Mouse (Mus musculus): Measurements from ENCODE around the gene Dlk1.
"Not testable (repeated sequence)": the region's sequence is repeated elsewhere in the genome, so short reads cannot be mapped to it uniquely, and the experiment has no call there.

Gene Dlk1

DNA sequence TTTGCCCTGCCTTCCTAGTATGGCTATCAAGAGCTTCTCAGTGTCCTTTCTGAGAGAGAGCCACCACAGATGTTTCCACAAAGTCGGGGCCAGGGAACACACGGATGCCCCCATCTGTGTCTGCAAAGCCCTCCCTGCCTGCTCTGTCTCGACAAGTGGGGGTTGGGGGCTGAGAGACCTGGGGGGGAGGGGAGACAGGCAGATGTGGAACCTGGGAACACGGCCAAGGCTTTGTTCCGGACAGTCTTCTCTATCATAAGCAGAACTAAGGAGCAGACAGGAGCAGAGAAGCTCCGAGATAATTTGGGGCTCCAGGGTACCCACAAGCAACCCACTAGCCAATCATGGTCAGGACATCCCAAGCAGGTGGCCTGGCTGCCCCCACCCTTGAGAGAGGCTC, 12.6 kb upstream of the Dlk1 start:
- DNase-seq (ENCODE audit: low read depth): no peak

DNA sequence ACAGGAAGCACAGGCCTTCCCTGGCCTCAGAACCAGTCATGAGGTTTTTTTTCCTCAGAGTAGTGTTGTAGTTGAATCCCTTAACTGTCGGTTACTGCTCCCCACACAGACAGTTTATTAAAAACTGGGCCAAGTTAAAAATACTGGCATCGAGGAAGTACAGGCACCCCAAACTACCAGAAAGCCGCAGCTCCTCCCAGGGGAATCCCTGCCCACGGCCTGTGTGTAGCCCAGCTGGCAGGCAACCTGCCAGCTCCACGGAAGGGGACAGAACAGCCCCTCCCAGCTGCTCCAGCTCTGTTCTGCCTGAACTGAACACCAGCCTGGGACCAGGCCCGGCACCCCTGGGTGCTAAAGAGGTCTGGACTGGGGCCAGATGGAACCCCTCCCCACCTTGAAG, 11.3 kb upstream of the Dlk1 start:
- DNase-seq (ENCODE audit: low read depth): no peak

DNA sequence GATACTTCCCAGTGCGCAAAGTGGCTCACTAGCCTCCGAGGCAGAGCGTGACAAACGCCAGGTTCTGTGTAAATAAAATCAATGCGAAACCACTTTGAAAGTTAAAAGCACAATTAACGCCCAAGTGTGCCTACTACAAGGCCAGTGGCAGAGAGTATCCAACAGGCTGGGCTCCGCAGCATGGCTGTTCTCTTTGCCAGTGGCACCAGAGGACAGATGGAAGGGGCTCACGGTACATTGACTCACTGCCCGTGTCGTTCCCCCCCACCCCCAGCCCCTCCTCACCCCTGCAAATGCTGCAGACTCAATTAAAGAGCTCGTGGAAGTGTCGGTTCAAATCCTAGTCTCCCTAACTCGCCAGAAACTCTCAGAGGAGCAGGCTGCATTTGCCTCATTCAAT, 10.5 kb upstream of the Dlk1 start:
- no peak for DNase-seq (ENCODE audit: low read depth)

DNA sequence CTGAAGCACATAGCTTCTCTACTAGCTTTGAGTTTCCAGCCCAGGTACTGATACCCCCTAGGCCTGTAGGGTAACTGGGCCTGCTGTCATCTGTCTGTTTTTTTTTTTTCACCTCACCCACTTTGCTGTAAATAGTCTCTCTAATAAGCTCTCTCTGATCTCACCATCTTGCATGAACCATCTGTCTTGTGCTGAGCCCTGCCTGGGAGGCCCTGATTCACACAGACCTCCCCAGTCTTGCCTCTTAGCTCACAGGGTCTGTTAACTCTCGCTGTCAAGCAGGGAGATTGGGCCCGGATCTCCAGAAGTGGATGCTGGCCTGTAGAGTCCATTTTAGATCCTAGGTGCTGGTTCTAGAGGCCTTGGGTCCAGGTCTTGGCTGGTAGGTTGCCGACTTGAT, 9.3 kb upstream of the Dlk1 start:
- DNase-seq (ENCODE audit: low read depth): no peak

DNA sequence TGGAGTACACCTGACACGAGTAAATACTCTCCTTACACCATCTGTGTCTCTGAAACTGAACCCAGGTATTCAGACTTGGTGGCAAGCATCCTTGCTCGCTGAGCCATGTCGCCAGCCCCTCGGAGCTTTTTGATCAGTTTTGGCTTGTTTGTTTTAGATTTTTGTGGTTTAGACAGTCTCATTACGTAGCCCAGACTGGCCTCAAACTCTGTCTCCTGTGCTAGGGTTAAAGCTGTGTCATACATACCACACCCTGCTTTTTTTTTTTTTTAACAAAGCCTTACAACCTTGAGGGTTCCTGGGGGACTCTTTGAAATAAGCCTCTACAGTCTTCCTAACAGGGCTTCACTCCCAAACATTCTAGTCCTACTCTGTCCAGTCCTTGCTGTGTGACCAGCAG, 7.6 kb upstream of the Dlk1 start:
- no peak for DNase-seq (ENCODE audit: low read depth)

DNA sequence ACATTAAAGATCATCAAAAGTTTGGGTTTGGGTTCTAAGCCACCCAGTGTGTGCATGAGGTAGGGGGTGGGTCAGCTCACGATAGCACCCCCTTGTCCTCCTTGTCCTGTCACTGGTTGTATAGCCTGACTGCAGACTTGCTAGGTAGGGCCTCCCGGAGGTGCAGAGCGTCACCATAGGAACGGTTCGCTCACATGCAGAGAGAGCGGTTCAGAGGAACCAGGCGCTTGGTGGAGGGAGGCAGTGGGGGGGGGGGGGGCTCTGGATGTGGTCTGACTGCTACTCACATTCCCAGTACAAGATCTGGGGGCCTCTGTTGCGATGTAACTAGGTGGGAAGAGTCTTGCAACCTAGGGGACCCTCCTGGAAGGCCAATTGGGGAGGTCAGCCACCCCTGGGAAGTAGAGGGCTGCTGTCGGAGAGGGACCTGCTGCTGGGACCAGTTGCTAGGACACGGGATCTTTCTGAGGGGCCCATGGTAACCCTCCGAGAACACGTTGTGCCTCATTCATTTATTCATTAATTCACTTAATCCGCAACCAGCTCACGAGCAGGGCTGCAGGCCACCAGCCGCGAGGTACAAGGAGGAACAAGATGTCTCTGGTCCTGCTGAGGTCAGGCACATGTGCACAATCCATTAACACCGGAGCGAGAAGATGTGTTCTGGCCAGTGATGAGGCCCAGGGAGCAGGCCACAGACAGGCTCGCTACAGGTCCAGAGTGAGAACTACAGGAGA, 7.0 kb upstream of the Dlk1 start:
- DNase-seq (ENCODE audit: low read depth): no peak

DNA sequence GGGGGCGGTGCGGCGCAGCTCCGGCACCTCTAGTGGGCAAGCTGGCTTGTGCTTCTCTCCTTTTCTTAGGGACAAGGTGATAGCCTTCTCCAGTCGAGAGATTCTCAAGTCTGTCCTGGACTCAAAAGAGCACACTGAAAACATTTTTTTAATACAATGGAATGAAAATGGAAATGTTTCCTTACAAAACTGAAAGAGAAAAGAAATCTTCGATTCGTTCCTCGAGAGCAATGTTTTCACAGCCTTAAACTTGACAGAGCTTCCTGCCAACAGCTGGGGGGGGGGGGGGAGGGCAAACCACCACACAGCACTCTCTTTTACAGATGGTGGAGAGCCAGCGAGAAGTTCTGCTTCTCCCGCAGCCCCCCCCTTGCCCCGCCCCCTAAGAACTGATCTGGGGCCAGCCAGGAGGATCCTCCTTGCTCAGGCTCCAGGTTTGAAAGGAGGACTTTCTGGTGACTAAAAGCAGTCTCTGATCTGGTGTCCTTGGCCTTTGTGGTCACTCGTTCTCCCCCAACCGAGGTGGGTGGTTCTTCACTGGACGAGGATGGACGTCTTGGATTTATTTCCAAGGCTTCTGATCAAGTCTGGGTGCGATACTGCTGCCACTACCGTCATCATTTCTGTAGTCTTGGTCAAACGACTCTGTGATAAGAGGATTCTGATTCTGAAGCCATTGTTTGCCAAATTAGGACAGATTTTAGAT, 6.2 kb upstream of the Dlk1 start:
- DNase-seq (ENCODE audit: low read depth): no peak

DNA sequence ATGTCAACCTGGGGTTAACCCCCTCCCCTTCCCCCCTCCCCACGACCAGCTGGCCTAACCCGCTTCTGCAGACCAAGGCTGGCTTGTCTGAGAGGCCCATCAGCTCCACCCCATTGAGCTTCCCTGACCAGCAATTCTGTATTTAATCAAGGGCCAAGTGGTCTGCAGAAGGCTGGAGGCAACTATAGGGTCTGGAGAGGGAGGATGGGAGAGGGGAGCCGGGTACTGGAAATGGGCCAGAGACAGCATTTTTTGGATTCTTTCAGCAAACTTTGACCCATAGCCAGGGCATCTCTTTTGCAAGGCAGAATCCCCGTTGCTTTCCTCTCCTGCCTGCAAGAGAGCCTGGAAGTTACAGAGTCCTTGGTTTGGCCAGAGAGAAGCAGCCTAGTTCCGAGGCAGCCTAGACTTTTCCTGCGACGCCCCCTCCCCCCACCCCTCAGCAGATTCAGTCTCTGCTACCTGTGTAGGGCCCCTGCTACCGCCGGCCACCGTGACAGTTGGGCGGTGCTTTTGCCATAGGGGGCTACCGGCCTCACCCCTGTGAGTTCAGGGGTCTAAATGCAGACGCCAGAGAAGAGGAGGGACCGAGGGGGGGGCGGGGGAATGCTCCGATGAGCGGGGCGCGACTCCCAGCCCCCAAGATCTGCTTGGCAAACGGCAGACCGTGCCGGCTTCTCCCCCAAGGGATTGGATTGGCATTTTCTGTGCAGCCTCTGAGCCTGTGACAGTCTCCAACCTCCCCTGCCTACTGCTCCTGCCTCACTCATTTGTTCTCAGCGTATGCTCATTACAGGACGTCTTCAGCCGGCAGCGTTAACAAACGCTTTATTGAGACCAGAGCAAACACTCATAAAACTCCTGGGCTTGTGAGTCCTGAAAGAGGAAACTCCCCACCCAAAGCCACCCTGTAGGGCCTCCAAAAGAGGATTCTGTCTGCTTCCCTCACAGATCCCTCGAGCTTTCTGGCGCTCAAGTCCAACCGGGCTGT, 2.9 kb upstream of the Dlk1 start:
- DNase-seq (ENCODE audit: low read depth): no peak

DNA sequence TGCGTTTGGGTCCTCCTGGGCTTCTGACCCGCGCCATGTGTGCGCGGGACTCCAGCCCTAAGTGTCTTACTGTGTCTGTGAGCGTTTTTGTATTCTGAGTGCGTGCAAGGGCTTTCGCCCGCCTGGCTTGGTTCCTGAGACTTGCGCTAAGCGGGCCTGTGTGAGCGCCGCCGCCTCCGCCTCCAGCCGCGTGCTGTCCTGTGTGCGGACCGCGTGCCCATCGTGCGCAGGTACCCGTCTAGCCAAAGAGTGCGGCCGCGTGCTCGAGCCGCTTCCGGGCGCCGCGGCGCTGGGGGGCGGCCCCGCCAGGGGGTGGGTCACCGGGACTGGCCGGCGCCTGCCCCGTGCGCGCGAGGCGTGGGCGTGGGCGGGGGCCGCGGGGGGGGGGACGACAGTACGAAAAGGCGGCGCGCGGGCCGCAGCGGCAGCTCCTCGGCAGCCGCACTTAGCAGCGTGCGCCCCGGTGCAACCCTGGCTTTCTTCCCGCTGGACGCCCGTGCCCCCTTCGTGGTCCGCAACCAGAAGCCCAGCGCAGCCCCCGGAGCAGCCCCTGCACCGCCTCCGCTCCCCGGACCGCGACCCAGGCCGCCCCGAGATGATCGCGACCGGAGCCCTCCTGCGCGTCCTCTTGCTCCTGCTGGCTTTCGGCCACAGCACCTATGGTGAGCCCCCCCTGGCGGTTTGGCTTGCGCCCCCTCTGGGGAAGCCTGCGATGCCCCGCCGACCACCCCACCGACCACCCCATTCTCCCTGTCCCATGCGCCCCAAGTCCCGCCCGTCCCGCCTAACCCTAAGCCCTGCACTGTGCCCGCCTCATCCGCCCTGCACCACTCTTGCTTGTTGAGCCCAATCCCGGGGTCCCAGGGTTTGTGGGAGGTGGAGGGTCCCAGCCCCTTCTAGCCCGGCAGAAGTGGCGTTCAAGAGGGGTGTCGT, 708 bp downstream of the Dlk1 start:
- DNase-seq (ENCODE audit: low read depth): no peak

DNA sequence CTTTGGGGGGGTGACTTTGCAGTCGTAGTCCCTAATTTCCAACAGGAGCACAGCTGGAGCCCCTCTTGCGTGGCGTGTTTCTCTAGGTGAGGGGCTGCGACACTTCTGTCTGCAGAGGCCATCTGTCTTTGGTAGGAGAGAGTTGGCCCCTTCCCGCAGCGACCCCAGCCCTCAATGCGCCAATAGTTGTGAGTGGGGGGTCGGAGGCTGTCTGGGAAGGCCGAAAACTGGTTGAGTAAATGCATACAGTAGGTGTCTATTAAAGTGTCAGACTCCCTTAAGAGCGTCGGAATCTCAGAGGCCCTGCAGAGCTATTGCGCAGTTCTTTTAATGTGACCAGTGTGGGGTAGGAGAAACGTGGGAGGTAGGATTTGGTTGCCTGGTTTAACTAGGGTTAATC, 1.5 kb downstream of the Dlk1 start:
- no peak for DNase-seq (ENCODE audit: low read depth)

DNA sequence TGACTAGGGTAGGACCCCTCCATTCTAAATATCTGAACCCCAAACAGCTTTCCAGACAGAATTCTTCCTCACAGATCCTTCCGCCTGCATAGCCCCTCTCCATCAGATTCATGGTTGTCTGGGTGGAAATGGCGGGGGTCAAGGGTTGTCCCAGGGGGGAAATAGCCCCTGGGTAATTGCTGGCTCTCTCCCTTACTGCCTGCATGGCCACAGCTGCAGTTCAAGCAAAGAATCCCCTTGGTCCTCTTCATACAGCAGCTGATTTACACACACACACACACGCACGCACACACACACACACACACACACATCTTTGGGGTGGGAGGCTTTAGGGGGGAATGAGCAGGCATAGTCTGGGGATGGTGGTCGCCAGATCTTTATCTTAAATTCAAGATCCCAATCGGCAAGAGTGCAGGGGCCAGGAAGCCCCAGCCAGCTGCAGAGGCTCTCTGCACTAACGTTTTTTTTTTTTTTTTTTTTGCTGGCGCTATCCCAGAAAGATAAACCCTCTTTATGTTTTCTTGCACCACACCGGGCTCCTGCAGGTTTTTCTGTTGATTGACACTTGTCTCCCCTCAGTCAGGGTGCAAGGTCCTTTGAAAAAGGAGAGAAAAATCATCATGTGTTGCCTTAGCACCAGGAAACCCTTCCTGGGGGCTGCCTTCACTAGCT, 4.0 kb downstream of the Dlk1 start:
- DNase-seq (ENCODE audit: low read depth): no peak

DNA sequence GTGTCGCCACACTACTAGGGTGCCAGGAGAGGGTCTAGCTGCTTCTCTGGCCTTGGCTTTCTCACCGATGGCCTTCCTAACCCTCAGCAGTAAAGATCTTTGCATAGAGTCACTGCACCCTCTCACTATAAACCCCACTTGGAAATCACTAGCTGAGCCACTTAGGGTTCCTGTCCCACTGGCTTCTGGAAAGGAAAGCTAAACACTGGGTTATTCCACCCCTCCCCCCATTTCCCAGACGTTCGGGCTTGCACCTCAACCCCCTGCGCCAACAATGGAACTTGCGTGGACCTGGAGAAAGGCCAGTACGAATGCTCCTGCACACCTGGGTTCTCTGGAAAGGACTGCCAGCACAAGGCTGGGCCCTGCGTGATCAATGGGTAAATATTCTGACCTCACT, 5.2 kb downstream of the Dlk1 start:
- no peak for DNase-seq (ENCODE audit: low read depth)

DNA sequence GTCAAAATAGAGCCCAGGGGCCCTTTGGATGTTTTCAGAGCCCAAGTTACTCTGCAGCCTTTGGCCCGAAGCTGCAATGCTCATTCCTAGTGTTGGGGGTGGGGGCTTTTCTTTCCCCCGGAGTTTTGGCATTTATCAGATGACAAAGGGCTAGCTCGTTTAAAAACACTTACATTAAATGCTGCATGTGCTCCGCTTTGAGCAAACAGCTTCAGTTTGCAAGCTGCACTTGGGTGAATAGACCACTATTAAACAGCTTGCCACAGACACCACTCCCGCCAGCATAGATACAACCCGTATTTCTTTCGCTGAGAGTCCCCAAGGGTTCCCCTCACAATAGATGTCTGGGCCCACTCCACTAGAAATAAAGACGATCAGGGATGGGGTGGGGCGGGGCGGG, 6.3 kb downstream of the Dlk1 start:
- no peak for DNase-seq (ENCODE audit: low read depth)

DNA sequence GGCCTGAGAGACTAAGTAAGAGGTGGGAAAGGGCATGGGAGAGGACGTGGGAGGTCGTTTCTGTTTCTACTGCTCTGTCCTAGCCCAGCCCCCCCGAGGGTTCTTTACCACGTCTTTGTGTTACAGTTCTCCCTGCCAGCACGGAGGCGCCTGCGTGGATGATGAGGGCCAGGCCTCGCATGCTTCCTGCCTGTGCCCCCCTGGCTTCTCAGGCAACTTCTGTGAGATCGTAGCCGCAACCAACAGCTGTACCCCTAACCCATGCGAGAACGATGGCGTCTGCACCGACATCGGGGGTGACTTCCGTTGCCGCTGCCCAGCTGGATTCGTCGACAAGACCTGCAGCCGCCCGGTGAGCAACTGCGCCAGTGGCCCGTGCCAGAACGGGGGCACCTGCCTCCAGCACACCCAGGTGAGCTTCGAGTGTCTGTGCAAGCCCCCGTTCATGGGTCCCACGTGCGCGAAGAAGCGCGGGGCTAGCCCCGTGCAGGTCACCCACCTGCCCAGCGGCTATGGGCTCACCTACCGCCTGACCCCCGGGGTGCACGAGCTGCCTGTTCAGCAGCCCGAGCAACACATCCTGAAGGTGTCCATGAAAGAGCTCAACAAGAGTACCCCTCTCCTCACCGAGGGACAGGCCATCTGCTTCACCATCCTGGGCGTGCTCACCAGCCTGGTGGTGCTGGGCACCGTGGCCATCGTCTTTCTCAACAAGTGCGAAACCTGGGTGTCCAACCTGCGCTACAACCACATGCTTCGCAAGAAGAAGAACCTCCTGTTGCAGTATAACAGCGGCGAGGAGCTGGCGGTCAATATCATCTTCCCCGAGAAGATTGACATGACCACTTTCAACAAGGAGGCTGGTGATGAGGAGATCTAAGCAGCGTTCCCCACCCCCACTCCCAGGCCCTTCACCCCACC, 7.1 kb downstream of the Dlk1 start:
- DNase-seq (ENCODE audit: low read depth): no peak

DNA sequence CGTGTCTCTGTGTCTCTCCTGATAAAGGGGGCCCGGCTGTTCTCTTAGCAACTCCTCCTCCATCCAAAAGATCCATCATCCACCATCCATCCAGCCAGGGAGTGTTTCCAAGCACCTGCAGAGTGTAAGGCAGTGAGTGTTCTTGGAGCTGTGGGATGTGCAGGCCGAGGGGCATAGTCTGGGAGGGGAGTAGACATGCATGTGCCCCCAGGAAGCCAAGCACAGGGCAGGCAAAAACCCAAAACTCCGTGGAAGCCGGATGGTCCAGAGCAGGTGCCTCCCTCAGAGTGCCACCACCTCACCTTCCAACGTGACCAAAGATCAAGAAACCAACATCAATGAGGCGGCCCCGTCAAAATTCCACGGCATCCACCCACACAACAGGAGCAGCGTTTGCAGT, 10.0 kb downstream of the Dlk1 start:
- no peak for DNase-seq (ENCODE audit: low read depth)

DNA sequence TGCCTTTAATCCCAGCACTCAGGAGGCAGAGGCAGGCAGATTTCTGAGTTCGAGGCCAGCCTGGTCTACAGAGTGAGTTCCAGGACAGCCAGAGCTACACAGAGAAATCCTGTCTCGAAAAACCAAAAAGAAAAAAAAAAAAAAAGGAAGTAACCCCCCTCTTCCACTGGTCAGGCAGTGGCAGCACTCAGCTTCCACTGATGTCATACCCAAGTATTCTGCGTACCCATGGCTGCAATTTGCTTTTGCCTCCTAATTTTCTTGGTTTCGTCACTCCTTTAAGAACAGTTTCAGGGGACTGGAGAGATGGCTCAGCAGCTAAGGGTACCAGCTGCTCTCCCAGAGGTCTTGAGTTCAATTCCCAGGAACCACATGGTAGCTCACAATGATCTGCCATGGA, 14.8 kb downstream of the Dlk1 start:
- DNase-seq (ENCODE audit: low read depth): not testable (repeated sequence)

DNA sequence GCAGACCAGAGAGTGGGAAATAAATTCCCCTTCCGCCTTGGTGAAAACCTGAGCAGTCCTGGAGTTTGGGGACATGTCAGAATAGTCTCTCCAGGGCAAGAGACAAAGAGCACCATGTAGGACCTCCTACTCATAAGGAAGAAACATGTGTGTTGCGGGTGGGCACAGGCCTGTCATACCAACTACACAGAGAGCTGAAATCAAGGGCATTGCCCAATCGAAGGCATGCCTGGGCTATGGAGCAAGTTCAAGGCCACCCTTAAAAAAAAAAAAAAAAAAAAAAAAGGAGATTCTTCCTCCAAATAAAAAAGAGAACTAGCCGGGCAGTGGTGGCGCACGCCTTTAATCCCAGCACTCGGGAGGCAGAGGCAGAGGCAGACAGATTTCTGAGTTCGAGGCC, 17.2 kb downstream of the Dlk1 start:
- DNase-seq (ENCODE audit: low read depth): no peak

DNA sequence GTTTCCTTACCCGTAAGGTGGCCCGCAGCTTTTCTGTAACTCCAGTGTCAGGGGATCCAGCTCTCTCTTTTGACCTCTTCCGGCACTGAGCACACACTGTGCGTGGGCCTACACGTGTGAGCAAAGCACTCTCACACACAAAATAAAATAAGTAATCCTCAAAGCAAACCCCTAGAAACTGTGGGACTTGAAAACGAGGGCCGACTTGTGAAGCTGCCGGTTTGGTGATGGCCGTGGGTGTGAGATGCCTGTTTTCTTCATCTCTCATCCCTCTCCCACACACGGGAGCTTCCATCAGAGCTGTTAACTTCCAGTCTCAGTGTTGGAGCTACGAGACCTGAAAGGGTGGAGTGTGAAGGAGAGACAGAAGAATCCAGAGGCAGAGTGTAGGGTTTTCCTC, 20.0 kb downstream of the Dlk1 start:
- no peak for DNase-seq (ENCODE audit: low read depth)

DNA sequence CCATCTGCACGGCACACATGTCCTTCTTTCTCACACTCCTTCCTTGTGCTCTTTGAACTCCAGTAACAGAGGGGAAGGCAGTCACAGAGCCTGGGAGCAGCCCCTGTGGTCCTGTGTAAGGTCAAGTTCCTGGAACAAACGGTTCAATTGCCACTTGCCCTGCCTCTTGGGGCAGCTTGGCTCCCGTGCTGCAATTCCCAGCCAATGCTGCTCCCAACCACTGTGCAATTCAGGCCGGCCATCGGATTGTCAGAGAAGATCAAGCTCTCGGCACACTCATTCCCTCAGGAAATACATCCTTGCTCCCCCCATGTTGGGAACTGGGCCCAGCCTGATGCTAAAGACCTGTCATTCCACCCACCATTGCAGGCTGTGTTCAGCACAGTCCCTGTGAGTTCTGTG, 21.0 kb downstream of the Dlk1 start:
- no peak for DNase-seq (ENCODE audit: low read depth)

DNA sequence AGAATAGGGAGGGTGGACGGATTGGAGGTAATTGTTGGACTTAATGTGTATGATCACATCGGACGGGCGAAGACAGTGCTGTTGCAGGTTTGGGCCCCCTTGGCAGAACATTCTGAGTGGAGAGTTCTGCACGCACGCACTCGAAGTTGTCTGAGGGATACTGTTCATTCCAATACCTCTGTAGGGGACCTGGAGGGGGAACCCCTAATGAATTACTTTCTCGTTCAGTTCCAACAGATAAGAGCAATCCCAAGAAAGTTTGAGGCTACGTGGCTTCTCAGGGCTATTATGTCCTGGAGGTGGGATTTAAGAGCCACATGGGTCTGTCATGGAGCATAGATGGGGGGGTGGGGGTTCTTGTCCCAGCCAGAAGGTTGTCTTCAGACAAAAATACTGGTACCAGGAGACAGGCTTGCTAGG, 21.6 kb downstream of the Dlk1 start:
- DNase-seq (ENCODE audit: low read depth): no peak
